Mouse (Mus musculus): ENCODE data around the gene C1ra. TPM values are rescaled to one million over a fixed set of nuclear protein-coding genes. Genes with fewer than 3 reads are reported as not detected.
"Not testable (repeated sequence)": the region's sequence is repeated elsewhere in the genome, so short reads cannot be mapped to it uniquely, and the experiment has no call there.

The C1ra gene
- 0.11 and 0.22 TPM in 2 replicates for polyA plus RNA-seq (2016; fragmentation: Nextera tagmentation; extraction: Ambion mirVana)

GRCm38 (mm10) chr6:124512355-124512836 is at the start of gene C1ra:
C1ra (plus strand) TSS chr6:124512405.
- no peaks in the 10 kb centered on the region for H3K9me3 ChIP-seq
- ATAC-seq (ENCODE audit: low FRiP score, low read depth): no peak
- H3K9ac ChIP-seq (replicated peaks): no peak within 1 kb of the TSS
- H3K4me3 ChIP-seq: no peak within 1 kb of the TSS
- H3K4me1 ChIP-seq: no peaks in the 10 kb centered on the region
- 8% methylated on average over 6 of the region's 6 CpGs for WGBS
- H3K4me2 ChIP-seq (replicated peaks): peak within 1 kb of the TSS; percentile 22; the same call in 1 of the 2 replicates
- H3K27me3 ChIP-seq: no peaks in the 10 kb centered on the region
- no peak within 1 kb of the TSS for H3K27ac ChIP-seq (replicated peaks)
- no peaks in the 10 kb centered on the region for H3K36me3 ChIP-seq

GRCm38 (mm10) chr6:124463881-124464291 is 48.3 kb upstream of the C1ra start:
- Histone ChIP-seq H3K27ac (replicated peaks) (peak overlapping the region; percentile 76), H3K9me3 (no peaks in the 10 kb centered on the region)

GRCm38 (mm10) chr6:124464305-124465271 is 47.6 kb upstream of the C1ra start, which contains the start of gene Clstn3:
Clstn3 (minus strand) TSS chr6:124464794.
- Histone ChIP-seq H3K9ac (replicated peaks) (peak within 1 kb of the TSS; percentile 70), H3K4me2 (replicated peaks) (peak within 1 kb of the TSS; percentile 83), H3K27ac (replicated peaks) (peak within 1 kb of the TSS; percentile 76), H3K4me3 (peak within 1 kb of the TSS; percentile 54), H3K36me3 (peaks cover 9% of the 10 kb centered on the region; the same call in 1 of the 2 replicates), H3K9me3 (no peaks in the 10 kb centered on the region), H3K4me1 (peaks cover 18% of the 10 kb centered on the region), H3K27me3 (no peaks in the 10 kb centered on the region)
- WGBS: 5% methylated on average over 27 of the region's 27 CpGs
- peak; percentile 98 for ATAC-seq (ENCODE audit: low FRiP score, low read depth)

More at GRCm38 (mm10) chr6:124463881-124464291, 48.3 kb upstream of the C1ra start:
- WGBS: 24% methylated on average over 8 of the region's 8 CpGs
- peak overlapping the region; percentile 54 for H3K4me3 ChIP-seq
- H3K27me3 ChIP-seq: no peaks in the 10 kb centered on the region
- H3K4me1 ChIP-seq: peaks cover 18% of the 10 kb centered on the region
- peak; percentile 33 for ATAC-seq (ENCODE audit: low FRiP score, low read depth)
- peak overlapping the region; percentile 83 for H3K4me2 ChIP-seq (replicated peaks)
- H3K36me3 ChIP-seq: peaks cover 9% of the 10 kb centered on the region; the same call in 1 of the 2 replicates
- peak overlapping the region; percentile 70 for H3K9ac ChIP-seq (replicated peaks)

DNA sequence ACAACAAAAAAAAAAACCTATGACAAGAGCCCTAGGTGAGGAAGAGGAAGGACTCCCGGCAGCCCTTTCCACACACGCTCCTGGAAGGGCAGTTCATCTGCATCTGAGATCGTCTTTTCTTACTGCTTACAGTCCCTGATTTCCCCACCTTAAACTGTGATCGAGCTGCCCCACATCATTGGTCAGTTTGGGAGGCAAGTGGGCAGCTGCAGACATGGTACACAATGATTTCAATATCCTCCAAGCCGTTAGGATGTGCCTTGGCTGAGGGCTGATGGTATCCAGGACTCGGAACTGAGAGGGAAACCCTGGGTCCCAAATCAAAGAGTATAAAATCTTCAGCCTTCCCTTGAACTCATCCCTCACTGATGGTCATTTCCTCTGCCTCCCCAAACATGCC is 46.9 kb upstream of the C1ra start:
- ATAC-seq (ENCODE audit: low FRiP score, low read depth): no peak
- peaks cover 9% of the 10 kb centered on the region; the same call in 1 of the 2 replicates for H3K36me3 ChIP-seq
- no peaks in the 10 kb centered on the region for H3K9me3 ChIP-seq
- H3K27ac ChIP-seq (replicated peaks): no peak overlapping the region
- H3K4me3 ChIP-seq: peak overlapping the region; percentile 54
- H3K27me3 ChIP-seq: no peaks in the 10 kb centered on the region
- H3K4me2 ChIP-seq (replicated peaks): peak overlapping the region; percentile 83
- no peak overlapping the region for H3K9ac ChIP-seq (replicated peaks)
- 43% methylated on average over 6 of the region's 6 CpGs for WGBS
- peaks cover 18% of the 10 kb centered on the region for H3K4me1 ChIP-seq

DNA sequence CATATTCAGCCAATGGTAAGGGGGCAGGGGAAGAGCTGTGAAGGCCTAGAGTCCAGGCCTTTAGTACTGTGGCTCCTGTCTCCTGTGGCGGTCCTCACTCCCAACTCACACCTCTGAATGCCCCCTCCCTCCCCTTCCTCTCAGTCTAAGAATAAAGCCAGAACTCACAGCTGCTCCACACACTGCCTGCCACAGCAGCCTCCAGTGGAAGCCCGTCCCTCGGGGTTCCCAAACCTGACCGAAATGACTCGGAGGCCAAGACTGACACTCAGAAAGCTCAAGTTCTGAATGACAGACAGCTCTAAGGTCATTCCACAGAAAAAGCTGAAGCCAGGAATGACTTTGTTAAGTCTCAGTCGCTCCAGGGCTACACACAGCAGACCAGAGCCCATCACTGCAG is 46.5 kb upstream of the C1ra start:
- H3K9ac ChIP-seq (replicated peaks): no peak overlapping the region
- H3K27me3 ChIP-seq: no peaks in the 10 kb centered on the region
- no peak overlapping the region for H3K4me3 ChIP-seq
- no peaks in the 10 kb centered on the region for H3K9me3 ChIP-seq
- H3K27ac ChIP-seq (replicated peaks): no peak overlapping the region
- peak overlapping the region; percentile 83; the same call in 1 of the 2 replicates for H3K4me2 ChIP-seq (replicated peaks)
- 74% methylated on average over 6 of the region's 6 CpGs for WGBS
- H3K36me3 ChIP-seq: peaks cover 6% of the 10 kb centered on the region; the same call in 1 of the 2 replicates
- ATAC-seq (ENCODE audit: low FRiP score, low read depth): no peak
- peaks cover 18% of the 10 kb centered on the region for H3K4me1 ChIP-seq

DNA sequence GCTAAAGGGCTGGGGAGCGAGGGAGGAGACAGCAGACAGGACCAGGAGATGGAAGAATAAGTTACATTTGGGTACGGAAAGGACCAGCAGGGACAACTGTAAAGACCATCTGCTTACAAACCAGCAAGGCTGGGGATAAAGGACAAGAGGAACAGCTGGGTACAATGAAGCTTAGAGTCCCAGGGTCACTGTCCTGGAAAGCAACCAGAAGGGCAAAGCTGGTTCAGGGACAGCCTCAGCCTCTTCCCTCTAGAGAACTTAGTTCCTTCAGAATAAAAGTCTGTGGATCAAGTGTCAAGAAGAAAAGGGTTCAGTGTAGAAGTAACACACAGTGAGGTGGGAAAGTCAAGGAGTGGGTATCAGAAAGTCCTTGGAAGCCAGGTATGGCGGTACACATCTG is 41.1 kb upstream of the C1ra start:
- Histone ChIP-seq H3K27me3 (no peaks in the 10 kb centered on the region), H3K9ac (replicated peaks) (no peak overlapping the region), H3K9me3 (no peaks in the 10 kb centered on the region), H3K4me2 (replicated peaks) (no peak overlapping the region), H3K36me3 (no peaks in the 10 kb centered on the region), H3K27ac (replicated peaks) (no peak overlapping the region), H3K4me3 (no peak overlapping the region), H3K4me1 (no peaks in the 10 kb centered on the region)
- no peak for ATAC-seq (ENCODE audit: low FRiP score, low read depth)
- WGBS: 87% methylated on average over 3 of the region's 3 CpGs

DNA sequence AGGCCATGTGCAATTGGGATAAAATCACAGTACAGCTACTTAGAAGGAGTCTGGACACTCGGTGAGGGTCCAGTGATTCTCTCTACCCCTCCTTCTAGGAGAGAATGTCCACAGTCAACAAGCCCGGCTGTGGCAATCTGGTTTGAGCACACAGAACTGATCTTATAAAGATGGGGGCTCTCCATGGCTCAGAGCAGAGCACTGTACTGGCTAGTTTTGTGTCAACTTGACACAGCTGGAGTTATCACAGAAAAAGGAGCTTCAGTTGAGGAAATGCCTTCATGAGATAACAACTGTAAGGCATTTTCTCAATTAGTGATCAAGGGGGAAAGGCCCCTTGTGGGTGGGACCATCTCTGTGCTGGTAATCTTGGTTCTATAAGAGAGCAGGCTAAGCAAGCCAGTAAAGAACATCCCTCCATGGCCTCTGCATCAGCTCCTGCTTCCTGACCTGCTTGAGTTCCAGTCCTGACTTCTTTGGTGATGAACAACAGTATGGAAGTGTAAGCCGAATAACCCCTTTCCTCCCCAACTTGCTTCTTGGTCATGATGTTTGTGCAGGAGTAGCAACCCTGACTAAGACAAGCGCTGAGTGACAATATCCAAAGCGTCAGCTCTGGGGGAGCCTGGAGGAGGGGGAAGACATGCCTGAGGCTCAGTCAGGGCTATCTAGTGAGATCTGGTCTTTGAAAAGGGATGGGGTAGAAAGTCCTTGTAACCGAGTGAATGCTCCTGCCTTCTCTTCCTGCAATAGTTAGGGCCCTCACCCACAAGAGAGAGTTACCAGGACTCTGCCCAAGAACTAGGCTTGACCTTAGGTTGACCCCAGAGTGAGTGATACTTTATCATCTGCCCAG is 40.2 kb upstream of the C1ra start:
- H3K9me3 ChIP-seq; H3K9ac ChIP-seq (replicated peaks); H3K36me3 ChIP-seq; ATAC-seq (ENCODE audit: low FRiP score, low read depth); H3K4me1 ChIP-seq; H3K27me3 ChIP-seq; H3K27ac ChIP-seq (replicated peaks); H3K4me3 ChIP-seq; H3K4me2 ChIP-seq (replicated peaks): not testable (repeated sequence)
- WGBS: 82% methylated on average over 6 of the region's 6 CpGs

GRCm38 (mm10) chr6:124472801-124473200 is 39.4 kb upstream of the C1ra start:
- WGBS: 37% methylated on average over 6 of the region's 6 CpGs
- no peak overlapping the region for H3K9ac ChIP-seq (replicated peaks)
- H3K36me3 ChIP-seq: no peaks in the 10 kb centered on the region
- H3K4me3 ChIP-seq: no peak overlapping the region
- no peaks in the 10 kb centered on the region for H3K4me1 ChIP-seq
- H3K4me2 ChIP-seq (replicated peaks): no peak overlapping the region
- no peaks in the 10 kb centered on the region for H3K9me3 ChIP-seq
- no peaks in the 10 kb centered on the region for H3K27me3 ChIP-seq
- no peak for ATAC-seq (ENCODE audit: low FRiP score, low read depth)
- no peak overlapping the region for H3K27ac ChIP-seq (replicated peaks)

GRCm38 (mm10) chr6:124474621-124475020 is 37.6 kb upstream of the C1ra start:
- Histone ChIP-seq H3K4me3 (no peak overlapping the region), H3K27me3 (no peaks in the 10 kb centered on the region), H3K36me3 (no peaks in the 10 kb centered on the region), H3K4me1 (no peaks in the 10 kb centered on the region), H3K4me2 (replicated peaks) (no peak overlapping the region), H3K9ac (replicated peaks) (no peak overlapping the region), H3K27ac (replicated peaks) (no peak overlapping the region), H3K9me3 (no peaks in the 10 kb centered on the region)
- 80% methylated on average over 11 of the region's 11 CpGs for WGBS
- ATAC-seq (ENCODE audit: low FRiP score, low read depth): no peak

GRCm38 (mm10) chr6:124475335-124476075 is 36.7 kb upstream of the C1ra start:
- not testable (repeated sequence) for H3K27ac ChIP-seq (replicated peaks); H3K27me3 ChIP-seq; H3K9me3 ChIP-seq; H3K9ac ChIP-seq (replicated peaks); H3K4me1 ChIP-seq; H3K4me3 ChIP-seq; H3K4me2 ChIP-seq (replicated peaks); H3K36me3 ChIP-seq; ATAC-seq (ENCODE audit: low FRiP score, low read depth)
- 89% methylated on average over 8 of the region's 11 CpGs for WGBS

DNA sequence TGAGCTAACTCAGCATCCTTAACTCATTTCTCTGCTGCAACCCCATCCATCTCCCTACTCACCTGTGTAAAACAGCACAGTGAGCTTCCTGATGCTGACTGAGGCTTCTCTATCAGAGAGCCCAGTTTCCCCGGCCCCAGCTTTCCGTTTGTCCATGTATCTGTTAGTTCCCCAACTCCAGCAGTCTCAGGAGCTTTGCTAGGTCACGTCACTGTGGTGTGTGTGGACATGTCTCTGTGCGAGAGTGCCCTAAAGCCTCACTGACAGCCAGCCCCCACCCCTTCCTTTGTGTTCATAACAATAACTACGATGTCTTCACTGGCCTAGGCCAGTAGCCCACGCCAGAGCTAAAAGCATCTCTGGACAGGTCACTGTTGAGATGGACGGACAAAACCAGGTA is 36.0 kb upstream of the C1ra start:
- Histone ChIP-seq H3K4me2 (replicated peaks) (no peak overlapping the region), H3K9me3 (no peaks in the 10 kb centered on the region), H3K4me3 (no peak overlapping the region), H3K4me1 (no peaks in the 10 kb centered on the region), H3K9ac (replicated peaks) (no peak overlapping the region), H3K36me3 (no peaks in the 10 kb centered on the region), H3K27me3 (no peaks in the 10 kb centered on the region), H3K27ac (replicated peaks) (no peak overlapping the region)
- 73% methylated on average over 7 of the region's 7 CpGs for WGBS
- no peak for ATAC-seq (ENCODE audit: low FRiP score, low read depth)

Data from midbrain, embryonic 12.5 days (tissue).